Mouse (Mus musculus) retina, postnatal 1 day (tissue): Measurements from ENCODE around the gene Bmper.

Source experiments
- DNase-seq: peaks from one replicate; pipeline ENCODE4 v3.0.0-alpha.2; 2012

Bmper gene

GRCm38 (mm10) chr9:23378731-23379170, 155.9 kb downstream of the Bmper start:
- peak; percentile 77 for DNase-seq

- DNase-seq: peak; percentile 67
Measured at GRCm38 (mm10) chr9:23380171-23380835, 157.4 kb downstream of the Bmper start.

GRCm38 (mm10) chr9:23383291-23383690, 160.4 kb downstream of the Bmper start:
- DNase-seq: no peak

GRCm38 (mm10) chr9:23383837-23384236, 161.0 kb downstream of the Bmper start:
- no peak for DNase-seq

- no peak for DNase-seq
Measured at GRCm38 (mm10) chr9:23384880-23385279, 162.0 kb downstream of the Bmper start.

GRCm38 (mm10) chr9:23386201-23386600, 163.3 kb downstream of the Bmper start:
- no peak for DNase-seq

- DNase-seq: no peak
Measured at GRCm38 (mm10) chr9:23390118-23390517, 167.2 kb downstream of the Bmper start.

- DNase-seq: no peak
Measured at GRCm38 (mm10) chr9:23394652-23395317, 171.9 kb downstream of the Bmper start.

- no peak for DNase-seq
Measured at GRCm38 (mm10) chr9:23396186-23396585, 173.3 kb downstream of the Bmper start.

GRCm38 (mm10) chr9:23397876-23398275, 175.0 kb downstream of the Bmper start:
- DNase-seq: no peak

- DNase-seq: no peak
Measured at GRCm38 (mm10) chr9:23399638-23400284, 176.9 kb downstream of the Bmper start.

- no peak for DNase-seq
Measured at GRCm38 (mm10) chr9:23407416-23407815, 184.5 kb downstream of the Bmper start.

GRCm38 (mm10) chr9:23407935-23408781, 185.3 kb downstream of the Bmper start:
- no peak for DNase-seq

GRCm38 (mm10) chr9:23410567-23410966, 187.7 kb downstream of the Bmper start:
- no peak for DNase-seq

GRCm38 (mm10) chr9:23412956-23413355, 190.1 kb downstream of the Bmper start:
- no peak for DNase-seq

GRCm38 (mm10) chr9:23419107-23419506, 196.2 kb downstream of the Bmper start:
- DNase-seq: no peak

GRCm38 (mm10) chr9:23423748-23424147, 200.9 kb downstream of the Bmper start:
- DNase-seq: no peak

GRCm38 (mm10) chr9:23432631-23433030, 209.8 kb downstream of the Bmper start:
- DNase-seq: no peak

GRCm38 (mm10) chr9:23433238-23433637, 210.4 kb downstream of the Bmper start:
- no peak for DNase-seq

GRCm38 (mm10) chr9:23436751-23437150, 213.9 kb downstream of the Bmper start:
- DNase-seq: no peak

GRCm38 (mm10) chr9:23438662-23439061, 215.8 kb downstream of the Bmper start:
- no peak for DNase-seq

GRCm38 (mm10) chr9:23442168-23442567, 219.3 kb downstream of the Bmper start:
- DNase-seq: no peak

- no peak for DNase-seq
Measured at GRCm38 (mm10) chr9:23444975-23445374, 222.1 kb downstream of the Bmper start.
